Mouse (Mus musculus) kidney, embryonic 14.5 days (tissue): ENCODE measurements around the gene Fgd2. TPM values are rescaled to one million over a fixed set of nuclear protein-coding genes. Genes with fewer than 3 reads are reported as not detected.
A peak's percentile ranks its signal among the peaks of the same experiment; 100 is the strongest.

Experiments used
- ATAC-seq: fragments of 200-750 bp; cut with Nextera tagmentation; 2 replicates; pipeline ENCODE4 v1.8.0; 2017; ENCODE audit warnings: moderate number of reproducible peaks, mild to moderate bottlenecking, moderate TSS enrichment, moderate library complexity; ENCODE audit not compliant: low FRiP score, low TSS enrichment
- H3K27ac ChIP-seq: fragments of 300-500 bp; sonication (generic); 2 replicates; pipeline ENCODE4 v1.5.1; 2014; ENCODE audit warnings: low read depth, mild to moderate bottlenecking, low read length, moderate library complexity, mixed read lengths
- H3K27me3 ChIP-seq: fragments of 300-500 bp; sonication (generic); 2 replicates; pipeline ENCODE4 v1.6.1; 2014; ENCODE audit warnings: mild to moderate bottlenecking, low read length; ENCODE audit not compliant: control insufficient read depth, insufficient read depth
- H3K36me3 ChIP-seq: fragments of 300-500 bp; sonication (generic); 2 replicates; pipeline ENCODE4 v1.6.1; 2014; ENCODE audit warnings: low read length, mixed read lengths; ENCODE audit not compliant: control insufficient read depth, insufficient read depth
- H3K4me1 ChIP-seq: fragments of 300-500 bp; sonication (generic); 2 replicates; pipeline ENCODE4 v1.6.1; 2014; ENCODE audit warnings: low read length, mixed read lengths; ENCODE audit not compliant: control insufficient read depth, insufficient read depth
- H3K4me2 ChIP-seq: fragments of 300-500 bp; sonication (generic); replicated peaks from 2 replicates; pipeline ENCODE4 v1.6.1; 2014; ENCODE audit warnings: low read depth, mild to moderate bottlenecking, low read length
- H3K4me3 ChIP-seq: fragments of 300-500 bp; sonication (generic); 2 replicates; pipeline ENCODE4 v1.5.1; 2014; ENCODE audit warnings: mild to moderate bottlenecking, low read length
- H3K9ac ChIP-seq: fragments of 300-500 bp; sonication (generic); 2 replicates; pipeline ENCODE4 v1.6.1; 2014; ENCODE audit warnings: low read depth, mild to moderate bottlenecking, low read length, moderate library complexity
- H3K9me3 ChIP-seq: fragments of 300-500 bp; sonication (generic); 2 replicates; pipeline ENCODE4 v1.6.1; 2016; ENCODE audit warnings: low read length; ENCODE audit not compliant: control insufficient read depth
- WGBS: fragments of 180-500 bp; shearing (Covaris S2); extraction: QIAGEN DNeasy Blood & Tissue Kit; methylation state at CpG from one replicate; pipeline ENCODE4 v1.1.7; 2014; 5-methylcytosine and 5-hydroxymethylcytosine counted together
- polyA plus RNA-seq: library from polyadenylated mRNA; unstranded; fragments of >200 nt; fragmentation: Nextera tagmentation; extraction: Ambion mirVana; gene quantifications from 2 replicates; pipeline ENCODE4 v1.2.1, GENCODE M21; 2014

Gene Fgd2
- polyA plus RNA-seq, 1 experiment from 2014 or later = 9.5 TPM

DNA sequence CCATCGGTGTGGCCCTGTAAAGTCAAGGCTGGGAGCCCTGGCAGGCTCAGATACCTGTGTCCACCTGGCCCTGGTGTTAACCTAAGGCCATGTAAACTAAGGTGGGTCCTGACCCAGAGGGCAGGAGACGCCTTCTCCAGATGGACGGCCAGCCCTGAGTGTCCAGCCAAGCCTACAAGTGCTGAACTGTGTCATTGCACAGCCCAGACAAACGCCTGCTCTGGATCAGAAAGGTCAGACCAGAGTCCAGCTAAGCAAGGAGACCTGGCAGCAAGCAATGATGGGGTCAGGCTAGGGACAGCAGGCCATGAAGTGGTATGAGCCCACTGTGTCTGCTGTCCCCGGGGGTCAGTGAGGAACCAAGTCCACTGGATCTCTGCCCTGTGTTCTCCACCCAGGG, 46.7 kb downstream of the Fgd2 start:
- Histone ChIP-seq H3K27me3 (no peaks in the 10 kb centered on the region), H3K27ac (no peak overlapping the region), H3K9ac (no peak overlapping the region), H3K36me3 (no peaks in the 10 kb centered on the region), H3K4me3 (no peak overlapping the region), H3K4me1 (no peaks in the 10 kb centered on the region), H3K4me2 (no peak overlapping the region), H3K9me3 (no peaks in the 10 kb centered on the region)
- no peak for ATAC-seq
- WGBS = 74% methylated on average over 5 of the region's 5 CpGs

DNA sequence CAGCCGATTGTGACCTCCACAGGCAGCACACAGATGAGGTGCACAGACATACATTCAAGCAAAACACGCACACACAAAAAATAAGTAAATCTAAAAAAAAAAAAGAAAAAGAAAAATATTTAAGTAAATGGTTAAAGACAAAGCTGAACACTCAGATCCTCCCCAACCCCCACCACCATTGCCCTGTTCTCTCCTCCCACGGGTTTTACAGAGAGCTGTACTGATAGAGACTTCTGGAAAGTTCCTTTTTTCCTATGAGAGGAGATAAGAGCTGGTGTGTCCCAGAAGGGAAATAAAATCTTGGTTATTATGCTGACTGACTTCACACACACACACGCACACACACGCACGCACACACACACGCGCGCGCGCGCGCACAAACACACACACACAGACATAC, 47.6 kb downstream of the Fgd2 start:
- 91% methylated on average over 13 of the region's 13 CpGs for WGBS
- H3K27ac ChIP-seq = no peak overlapping the region
- H3K4me2 ChIP-seq = no peak overlapping the region
- no peaks in the 10 kb centered on the region for H3K9me3 ChIP-seq
- ATAC-seq = no peak
- no peaks in the 10 kb centered on the region for H3K36me3 ChIP-seq
- no peak overlapping the region for H3K9ac ChIP-seq
- no peaks in the 10 kb centered on the region for H3K27me3 ChIP-seq
- H3K4me1 ChIP-seq = no peaks in the 10 kb centered on the region
- no peak overlapping the region for H3K4me3 ChIP-seq

DNA sequence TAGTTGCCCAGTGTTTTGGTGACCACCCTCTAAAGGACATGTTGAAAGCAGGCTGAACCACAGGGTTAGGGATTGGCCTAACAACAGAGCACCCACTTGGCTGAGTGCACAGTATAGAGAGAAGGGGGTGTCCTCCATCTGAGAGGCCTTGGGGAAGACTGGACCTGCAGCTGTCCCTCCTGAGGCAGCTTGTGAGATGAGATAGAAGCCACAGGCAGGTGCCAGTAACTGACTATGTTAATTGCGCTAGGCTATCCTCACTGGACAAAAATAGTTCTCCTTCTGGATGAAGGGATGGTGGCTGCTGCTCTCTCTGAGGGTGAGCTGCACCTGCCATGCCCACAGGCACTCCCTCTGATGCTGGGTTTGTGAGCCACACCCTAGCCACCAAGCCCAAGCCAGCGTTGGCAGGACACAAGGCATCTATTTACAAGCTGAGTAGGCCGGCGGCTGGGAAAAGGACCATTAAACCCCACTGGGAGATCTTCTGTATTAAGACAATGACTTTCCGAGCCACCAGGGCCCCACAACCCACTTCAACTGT, 49.2 kb downstream of the Fgd2 start:
- 67% methylated on average over 5 of the region's 5 CpGs for WGBS
- no peaks in the 10 kb centered on the region for H3K9me3 ChIP-seq
- ATAC-seq = no peak
- H3K9ac ChIP-seq = no peak overlapping the region
- no peak overlapping the region for H3K4me2 ChIP-seq
- no peaks in the 10 kb centered on the region for H3K27me3 ChIP-seq
- H3K4me3 ChIP-seq = no peak overlapping the region
- no peaks in the 10 kb centered on the region for H3K4me1 ChIP-seq
- H3K36me3 ChIP-seq = no peaks in the 10 kb centered on the region
- no peak overlapping the region for H3K27ac ChIP-seq

DNA sequence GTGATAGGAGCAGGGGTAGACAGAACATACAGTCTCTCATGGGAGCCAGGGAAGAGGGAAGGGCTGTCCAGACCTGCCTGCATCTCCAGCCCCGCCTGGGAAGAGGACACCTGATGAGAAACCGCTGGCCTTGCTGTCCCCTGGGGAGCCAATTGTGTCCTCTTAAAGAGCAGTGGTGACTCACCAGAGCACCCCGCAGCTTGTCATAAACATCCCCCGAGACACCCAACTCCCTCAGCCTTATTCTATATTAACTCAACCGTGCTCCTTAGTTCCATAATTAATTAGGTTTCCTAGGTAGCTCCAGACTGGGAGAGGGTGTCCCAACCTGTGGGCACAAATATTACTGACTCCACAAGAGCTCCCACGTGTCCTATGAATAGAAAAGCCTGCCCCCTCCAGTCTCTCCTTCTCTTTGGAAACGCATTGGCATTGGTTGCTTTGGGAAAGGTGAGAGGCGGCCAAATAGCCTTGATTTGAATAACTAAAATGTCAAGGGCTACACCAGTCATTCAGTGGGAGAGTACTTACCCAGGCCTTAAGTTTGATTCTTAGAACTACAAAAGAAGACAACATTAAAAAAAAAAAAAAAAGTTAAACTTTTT, 51.2 kb downstream of the Fgd2 start:
- Histone ChIP-seq H3K4me3 (no peak overlapping the region), H3K27ac (no peak overlapping the region), H3K27me3 (no peaks in the 10 kb centered on the region; the same call in 1 of the 2 replicates), H3K9ac (no peak overlapping the region), H3K36me3 (no peaks in the 10 kb centered on the region), H3K9me3 (no peaks in the 10 kb centered on the region), H3K4me1 (peaks cover 12% of the 10 kb centered on the region), H3K4me2 (no peak overlapping the region)
- no peak for ATAC-seq
- 50% methylated on average over 8 of the region's 8 CpGs for WGBS

DNA sequence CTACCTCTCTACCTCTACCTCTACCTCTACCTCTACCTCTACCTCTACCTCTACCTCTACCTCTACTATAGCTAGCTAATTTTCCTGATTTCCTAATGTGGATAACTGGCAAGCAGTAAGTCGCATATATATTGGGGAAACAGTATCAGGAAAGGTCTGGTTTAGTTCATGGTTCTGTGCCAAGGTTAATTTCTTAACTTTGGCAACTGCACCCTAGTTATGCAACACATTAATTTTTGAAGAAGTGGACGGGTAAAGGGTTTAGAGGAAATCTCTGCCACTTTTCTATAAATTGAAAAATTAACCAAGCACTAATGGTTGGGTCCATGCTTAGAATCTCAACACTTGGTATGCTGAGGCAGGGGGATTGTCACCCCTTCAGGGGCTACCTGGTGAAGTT, 53.9 kb downstream of the Fgd2 start:
- no peak for ATAC-seq
- peaks cover 12% of the 10 kb centered on the region for H3K4me1 ChIP-seq

DNA sequence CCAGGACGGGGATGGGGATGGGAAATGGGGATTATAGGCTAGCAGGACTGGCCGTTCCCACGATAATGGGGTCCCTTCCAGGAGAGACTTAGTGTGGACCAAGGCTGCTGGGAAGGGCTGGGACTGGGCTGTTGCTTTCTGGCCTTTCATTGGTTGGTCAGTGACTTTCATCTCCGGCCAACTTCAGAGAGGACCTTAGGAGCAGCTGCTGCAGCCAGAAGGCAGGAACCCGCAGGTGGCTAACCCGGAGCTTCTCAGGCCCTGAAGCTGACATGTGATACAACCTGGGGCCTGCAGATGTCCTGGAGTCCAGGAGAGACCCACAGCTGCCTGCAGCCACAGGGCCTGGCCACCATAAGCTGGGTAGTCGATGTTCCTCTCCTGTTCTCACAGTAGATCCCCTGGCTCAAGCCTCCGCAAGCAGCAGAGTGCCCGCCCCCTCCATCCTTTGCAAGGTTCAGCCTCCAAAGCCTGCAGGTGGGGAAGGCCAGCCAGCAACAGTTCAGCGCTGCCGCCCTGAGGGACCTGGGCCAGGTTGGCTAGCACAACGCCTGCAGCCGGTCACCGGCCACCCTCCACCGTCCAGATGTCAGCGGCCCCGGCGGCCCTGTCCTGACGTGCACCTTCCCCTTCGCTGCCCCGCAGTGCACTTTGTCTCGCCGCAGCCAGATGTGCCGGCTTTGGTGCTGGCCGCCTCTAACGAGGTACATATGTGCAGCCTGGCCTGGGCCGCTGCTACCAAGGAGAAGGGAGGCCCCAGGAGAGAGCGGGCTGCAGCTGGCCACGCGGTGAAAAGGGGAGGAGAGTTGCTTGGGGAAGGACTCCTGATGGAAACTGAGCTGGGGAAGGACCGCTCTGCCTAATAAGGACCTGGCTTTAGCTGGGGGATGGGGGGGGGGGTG, 55.3 kb downstream of the Fgd2 start:
- Histone ChIP-seq H3K36me3 (no peaks in the 10 kb centered on the region), H3K4me1 (peaks cover 12% of the 10 kb centered on the region), H3K4me3 (peak overlapping the region; percentile 27), H3K9me3 (no peaks in the 10 kb centered on the region), H3K27ac (peak overlapping the region; percentile 55; the same call in 1 of the 2 replicates), H3K9ac (peak overlapping the region; percentile 48; the same call in 1 of the 2 replicates), H3K4me2 (peak overlapping the region; percentile 56), H3K27me3 (no peaks in the 10 kb centered on the region; the same call in 1 of the 2 replicates)
- ATAC-seq = peak; percentile 83
- WGBS = 8% methylated on average over 31 of the region's 31 CpGs

More for the DNA sequence above, 53.9 kb downstream of the Fgd2 start:
- Histone ChIP-seq H3K27me3 (no peaks in the 10 kb centered on the region; the same call in 1 of the 2 replicates), H3K27ac (no peak overlapping the region), H3K9ac (no peak overlapping the region), H3K36me3 (no peaks in the 10 kb centered on the region), H3K4me2 (no peak overlapping the region), H3K9me3 (no peaks in the 10 kb centered on the region), H3K4me3 (no peak overlapping the region)
- WGBS = 87% methylated on average over 2 of the region's 2 CpGs

DNA sequence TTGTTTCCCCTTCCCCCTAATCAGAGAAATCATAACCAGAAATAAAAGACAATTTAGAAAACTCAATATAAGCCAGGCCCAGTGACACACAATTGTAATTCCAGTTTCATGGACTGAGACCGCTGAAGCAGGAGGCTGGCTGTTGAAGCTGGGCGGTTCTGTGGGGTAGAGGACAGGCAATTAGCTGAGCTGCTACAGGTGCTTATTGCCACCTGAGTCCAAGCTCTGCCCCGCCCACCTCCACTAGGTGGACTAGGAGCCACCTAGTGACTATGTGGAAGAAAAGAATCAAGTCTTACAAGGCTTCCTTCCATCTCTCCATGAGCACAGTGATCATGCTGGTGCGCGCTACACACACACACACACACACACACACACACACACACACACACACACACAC, 56.0 kb downstream of the Fgd2 start:
- Histone ChIP-seq H3K27me3 (no peaks in the 10 kb centered on the region; the same call in 1 of the 2 replicates), H3K9ac (no peak overlapping the region), H3K27ac (no peak overlapping the region), H3K4me3 (no peak overlapping the region; the same call in 1 of the 2 replicates), H3K9me3 (no peaks in the 10 kb centered on the region), H3K36me3 (no peaks in the 10 kb centered on the region), H3K4me1 (peaks cover 12% of the 10 kb centered on the region), H3K4me2 (peak overlapping the region; percentile 56)
- 42% methylated on average over 5 of the region's 5 CpGs for WGBS
- ATAC-seq = no peak

DNA sequence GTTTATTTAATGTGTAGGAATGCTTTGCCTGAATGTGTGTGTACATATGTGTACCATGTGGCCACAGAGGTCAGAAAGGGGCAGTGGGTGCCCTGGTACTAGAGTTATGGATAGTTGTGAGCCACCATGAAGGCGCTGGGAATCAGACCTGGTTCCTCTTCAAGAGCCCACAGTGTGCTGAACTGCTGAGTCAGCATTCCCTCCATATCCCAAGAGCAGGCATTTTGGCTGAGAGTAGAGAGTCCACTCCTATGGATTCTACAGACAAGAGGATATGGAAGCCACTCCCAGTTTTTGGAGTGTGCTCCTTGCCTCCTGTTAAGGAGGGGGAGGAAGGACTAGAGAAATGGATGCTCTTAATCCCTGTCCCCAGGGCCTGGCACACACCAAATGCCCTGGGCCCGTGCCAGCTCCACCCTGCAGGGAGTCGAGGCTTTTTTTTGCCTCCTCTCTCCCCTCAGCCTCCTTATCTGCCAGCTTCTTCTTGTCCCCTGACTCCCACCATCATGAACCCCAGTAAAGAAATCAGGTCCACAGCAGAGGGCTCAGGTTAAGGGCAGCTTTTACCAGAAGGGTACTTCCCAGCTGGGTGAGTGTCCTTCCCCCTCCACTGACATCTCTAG, 58.2 kb downstream of the Fgd2 start:
- 79% methylated on average over 3 of the region's 3 CpGs for WGBS
- Histone ChIP-seq H3K4me2 (no peak overlapping the region), H3K4me3 (no peak overlapping the region), H3K36me3 (no peaks in the 10 kb centered on the region), H3K27ac (no peak overlapping the region), H3K9ac (no peak overlapping the region), H3K4me1 (peaks cover 12% of the 10 kb centered on the region), H3K27me3 (no peaks in the 10 kb centered on the region; the same call in 1 of the 2 replicates), H3K9me3 (0 out of 2 replicates have a peak, but pooled peaks cover 2% of the 10 kb centered on the region)
- no peak for ATAC-seq
